Mouse (Mus musculus) common myeloid progenitor, adult 5-6 weeks (primary cell): ENCODE results near the gene Asf1a. TPM values are rescaled to one million over a fixed set of nuclear protein-coding genes. Genes with fewer than 3 reads are reported as not detected.
"Not testable (repeated sequence)": the region's sequence is repeated elsewhere in the genome, so short reads cannot be mapped to it uniquely, and the experiment has no call there.

ENCODE experiments used
- ATAC-seq: replicated peaks from 2 replicates; pipeline ENCODE4 v1.8.0; 2016; ENCODE audit warnings: low read depth, mild to moderate bottlenecking, moderate TSS enrichment, inconsistent platforms; ENCODE audit not compliant: poor library complexity, severe bottlenecking
- total RNA-seq: library from RNA; stranded (forward); fragments of 200-1000, 187-1606 nt; gene quantifications from 2 replicates; pipeline ENCODE4 v1.2.3, GENCODE M21; 2017

Asf1a gene
- total RNA-seq = 97.1 and 98.4 TPM in 2 replicates

DNA sequence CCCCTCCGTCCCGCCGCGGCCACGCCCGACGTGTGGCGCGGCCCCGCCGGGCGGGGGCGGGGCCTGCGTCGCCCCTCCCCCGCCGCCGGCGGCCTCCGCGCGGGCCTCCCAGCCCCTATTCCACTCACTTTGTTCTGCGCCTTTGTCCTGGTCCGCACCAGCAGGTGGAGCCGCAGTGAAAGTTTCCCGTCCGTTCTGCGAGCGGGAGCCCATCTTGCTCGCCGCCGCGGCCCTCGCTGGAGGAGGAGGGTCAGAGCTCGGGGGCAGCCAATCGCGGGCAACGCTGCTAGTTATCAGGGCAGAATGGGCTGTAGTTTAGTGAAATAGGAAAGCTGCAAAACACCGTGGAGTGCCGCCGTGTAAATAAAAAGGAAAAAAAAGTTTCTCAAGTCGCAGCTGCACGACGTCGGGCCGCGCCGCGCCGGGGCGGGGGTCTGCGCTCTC lies at the start of gene Asf1a:
Gene Asf1a (plus strand): TSS at position 81 of the 444 bp plus-strand sequence.
- peak; percentile 91 for ATAC-seq

DNA sequence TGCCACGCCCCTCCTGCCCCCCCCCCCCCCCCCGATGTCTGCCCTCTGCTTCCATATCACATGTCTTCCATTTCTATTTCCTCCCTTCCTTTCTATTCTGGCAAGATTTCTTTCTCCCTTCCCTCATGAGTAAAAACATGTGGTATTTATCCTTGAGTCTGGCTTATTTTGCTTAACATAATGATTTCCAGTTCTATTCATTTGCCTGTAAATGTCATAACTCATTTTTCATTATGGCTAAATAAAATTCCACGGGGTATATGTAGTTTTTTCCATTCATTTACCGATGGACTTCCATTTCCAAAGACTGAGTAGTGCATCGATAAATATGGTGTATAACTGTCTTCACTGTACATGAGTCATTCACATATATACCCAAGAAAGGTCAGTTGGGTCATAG lies 34.6 kb upstream of the Asf1a start:
- no peak for ATAC-seq

DNA sequence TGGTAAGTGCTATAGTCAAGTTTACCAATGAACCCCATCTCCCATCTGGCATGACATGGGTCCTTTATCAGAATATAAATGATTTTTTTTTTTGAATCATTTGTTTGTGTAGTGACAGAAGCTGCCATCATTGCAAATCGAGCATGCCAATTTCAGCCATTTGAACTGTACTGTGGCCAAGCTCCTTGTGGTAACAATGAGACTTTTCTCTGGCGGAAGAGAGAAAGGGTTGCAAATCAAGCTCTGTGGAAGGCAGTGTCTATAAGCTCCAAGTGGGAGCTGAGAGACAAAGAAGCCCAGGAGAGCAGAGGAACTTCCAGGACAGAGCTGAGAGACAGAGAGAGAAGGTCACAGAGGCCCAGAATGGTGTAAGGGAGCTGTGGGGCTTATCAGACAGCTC lies 31.0 kb upstream of the Asf1a start:
- ATAC-seq = no peak

DNA sequence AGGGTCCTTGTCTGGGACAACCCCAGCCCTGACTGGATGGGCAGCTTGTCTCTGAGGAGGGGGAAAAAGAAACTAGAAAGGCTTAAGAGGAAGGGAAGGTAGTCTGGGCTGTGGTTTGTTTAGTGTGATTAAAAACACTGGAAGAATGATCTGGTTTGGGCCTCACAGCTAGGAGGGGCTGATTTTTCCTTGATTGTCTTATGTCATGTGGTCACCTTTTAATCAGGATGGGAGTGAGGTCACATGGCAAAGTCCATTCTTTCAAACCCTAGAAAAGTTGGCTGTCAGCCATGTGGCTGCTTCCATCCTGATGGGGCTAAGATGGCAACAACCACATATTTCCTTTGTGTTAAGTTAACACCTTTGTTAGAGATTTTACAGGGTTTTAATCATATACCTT lies 28.0 kb upstream of the Asf1a start:
- no peak for ATAC-seq

DNA sequence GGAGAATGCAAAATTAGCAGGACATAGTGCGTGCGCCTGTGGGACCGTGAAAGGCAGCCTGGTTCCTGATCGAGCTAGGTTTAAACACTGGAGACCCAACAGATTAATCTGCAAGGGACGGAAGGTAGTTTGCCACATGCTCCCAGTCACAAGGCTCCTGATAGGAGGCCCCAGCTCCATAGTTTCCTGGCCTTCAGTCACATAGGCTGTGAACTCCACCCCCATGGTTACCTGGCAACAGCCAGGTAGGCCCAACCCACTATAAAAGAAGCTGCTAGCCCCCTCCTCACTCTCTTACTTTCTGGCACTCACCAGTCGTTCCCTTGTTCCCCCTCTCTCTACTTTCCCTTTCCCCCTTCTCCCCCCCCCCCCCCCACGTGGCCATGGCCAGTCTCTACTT lies 16.4 kb upstream of the Asf1a start:
- peak; percentile 16; the same call in 1 of the 2 replicates for ATAC-seq

DNA sequence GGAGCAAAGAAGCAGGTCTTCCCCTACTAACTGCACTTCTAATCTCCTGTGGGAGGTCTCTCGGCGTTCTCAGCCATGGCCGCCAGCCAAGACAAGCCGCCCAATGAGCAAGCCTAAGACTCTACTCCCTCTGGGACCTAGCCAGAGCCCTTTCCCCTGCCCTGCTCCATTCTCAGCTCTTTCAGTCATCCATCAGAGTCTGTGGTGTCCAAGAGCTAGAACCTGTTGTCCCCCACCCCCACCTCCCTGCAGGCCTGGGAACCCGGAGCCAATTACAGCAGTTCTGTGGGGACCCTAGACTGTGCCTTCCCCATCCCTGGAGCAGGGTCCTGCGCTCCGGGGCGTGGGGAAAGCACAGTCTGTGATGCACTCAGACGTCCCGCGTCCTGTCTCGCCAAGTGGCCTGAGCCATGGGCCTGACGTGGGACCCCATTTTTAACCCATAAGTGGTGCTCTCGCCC lies 15.9 kb upstream of the Asf1a start:
- peak; percentile 86 for ATAC-seq

DNA sequence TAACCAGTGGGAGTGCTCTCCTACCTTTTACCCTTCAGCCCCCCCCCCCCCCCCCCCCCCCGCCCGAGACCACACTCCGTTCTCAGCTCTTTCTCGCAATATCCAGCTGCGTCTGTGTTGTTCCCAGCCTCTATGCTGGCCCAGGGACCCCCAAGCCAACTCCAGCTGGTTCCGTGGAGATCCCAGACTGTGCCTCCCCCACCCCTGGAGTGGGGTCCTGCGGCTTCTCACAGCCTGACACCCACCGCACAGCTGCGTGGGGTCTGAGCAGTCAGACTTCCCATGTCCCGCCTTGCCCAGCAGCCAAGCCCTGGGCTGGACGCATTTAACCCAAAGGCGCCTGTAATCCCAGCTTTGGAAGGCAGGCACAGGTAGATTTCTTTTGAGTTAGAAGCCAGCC lies 15.5 kb upstream of the Asf1a start:
- no peak for ATAC-seq

DNA sequence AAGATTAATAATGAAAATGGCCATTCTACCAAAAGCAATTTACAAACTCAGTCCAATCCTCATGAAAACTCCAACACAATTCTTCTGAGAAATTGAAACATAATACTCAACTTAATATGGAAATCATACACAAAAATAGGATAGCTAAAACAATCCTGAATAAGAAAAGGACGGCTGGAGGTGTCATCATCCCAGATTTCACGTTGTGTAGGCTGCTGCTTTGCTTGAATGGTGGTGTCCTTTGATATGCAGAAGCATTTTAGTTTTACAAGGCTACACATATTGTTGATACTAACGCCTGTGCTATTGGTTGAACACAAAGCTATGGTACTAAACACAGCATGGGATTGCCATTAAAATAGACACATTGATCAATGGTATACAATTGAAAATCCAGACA lies 10.8 kb upstream of the Asf1a start:
- ATAC-seq = no peak

DNA sequence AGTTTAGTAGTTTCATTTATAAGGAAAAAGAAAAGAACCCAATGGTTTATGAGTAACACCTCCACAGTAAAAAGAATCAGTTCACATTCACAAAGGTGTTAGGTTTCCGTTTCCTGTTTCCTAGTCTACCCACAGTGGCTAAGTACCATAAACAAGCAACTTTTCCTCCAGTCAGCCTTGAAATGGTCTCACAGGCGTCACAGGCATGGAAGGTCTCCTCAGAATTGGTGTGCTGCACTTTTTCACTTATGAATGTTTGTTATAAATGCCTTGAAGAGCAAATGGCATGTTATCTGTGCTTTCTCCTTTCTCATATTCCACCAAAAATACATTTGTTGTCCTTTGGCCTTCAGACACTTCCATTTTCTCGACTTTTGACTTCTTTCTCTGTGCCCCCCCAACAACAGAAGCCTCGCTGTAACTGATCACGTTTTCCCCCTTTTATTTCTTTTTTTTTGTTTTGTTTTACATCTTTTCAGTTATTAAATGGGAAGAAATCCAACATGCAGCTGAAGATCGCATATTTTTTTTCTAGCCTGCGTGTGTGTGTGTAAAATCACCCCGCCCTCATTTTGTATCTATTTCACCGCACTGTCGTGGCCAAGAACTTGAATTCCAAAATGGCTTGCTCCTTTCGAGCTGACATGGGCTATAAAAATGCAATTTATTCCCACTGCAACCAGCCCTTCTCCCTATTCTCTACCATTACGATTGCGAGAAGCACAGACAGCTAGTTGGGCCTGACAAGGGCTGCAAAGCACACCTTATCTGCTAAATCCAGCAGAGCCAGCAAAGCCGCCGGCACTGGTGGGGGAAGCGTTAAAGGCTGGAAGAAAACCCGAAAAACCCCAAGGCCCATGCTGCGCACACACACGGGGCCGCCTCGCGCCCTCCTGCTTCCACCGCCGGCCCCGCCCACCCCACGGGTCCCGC lies 547 bp upstream of the Asf1a start:
- ATAC-seq = peak; percentile 71

DNA sequence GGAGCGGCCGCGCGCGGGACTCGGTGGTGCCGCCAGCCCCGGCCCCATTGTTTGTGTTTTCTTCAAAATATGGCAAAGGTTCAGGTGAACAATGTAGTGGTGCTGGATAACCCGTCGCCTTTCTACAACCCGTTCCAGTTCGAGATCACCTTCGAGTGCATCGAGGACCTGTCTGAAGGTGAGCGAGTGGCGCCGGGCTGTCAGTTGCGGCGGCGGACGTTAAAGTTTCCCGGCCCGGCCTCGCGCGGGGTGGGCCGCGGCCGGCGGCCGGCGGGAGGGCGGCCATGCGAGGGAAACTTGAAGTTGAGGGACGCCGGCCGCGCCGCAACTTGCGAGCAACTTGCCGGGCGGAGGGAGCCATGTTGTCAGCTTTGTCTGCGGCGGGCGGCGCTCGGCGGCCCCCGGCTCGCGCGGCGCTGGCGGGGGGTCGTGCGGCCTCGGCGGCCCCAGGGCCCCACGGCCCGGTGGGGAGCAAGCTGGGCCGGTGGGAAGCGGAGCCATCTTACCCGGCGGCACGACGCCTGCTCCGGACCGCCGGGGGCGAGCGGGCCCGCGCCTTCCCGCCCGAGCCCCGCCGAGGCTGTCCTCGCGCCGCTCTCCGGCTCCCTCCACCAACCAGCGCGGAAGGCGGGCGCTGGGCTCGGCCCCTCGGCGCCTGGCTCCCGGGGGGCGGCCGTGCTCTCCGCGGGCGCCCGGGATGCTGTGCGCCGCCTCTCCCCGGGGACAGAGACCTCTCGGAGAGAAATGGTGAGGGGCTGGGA lies 744 bp downstream of the Asf1a start:
- ATAC-seq = no peak

DNA sequence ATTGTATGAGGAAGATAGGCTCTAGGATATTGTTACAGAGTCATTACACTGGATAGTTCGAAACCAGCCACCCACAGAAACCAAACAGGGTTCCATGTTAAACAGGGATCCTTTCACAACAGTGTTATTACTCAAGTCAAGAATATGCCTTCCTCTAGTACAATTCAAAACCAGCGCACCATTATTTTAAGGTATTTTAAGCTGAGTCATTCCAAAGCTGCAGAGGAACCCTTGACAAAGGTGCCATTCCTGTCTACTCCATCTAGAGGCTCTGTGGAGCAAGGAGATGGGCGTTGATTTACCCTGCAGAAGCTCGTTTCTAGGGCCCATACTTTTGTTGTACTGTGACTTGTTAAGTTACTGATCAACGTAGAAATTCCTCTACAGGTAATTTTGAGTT lies 2.3 kb downstream of the Asf1a start:
- peak; percentile 43 for ATAC-seq

DNA sequence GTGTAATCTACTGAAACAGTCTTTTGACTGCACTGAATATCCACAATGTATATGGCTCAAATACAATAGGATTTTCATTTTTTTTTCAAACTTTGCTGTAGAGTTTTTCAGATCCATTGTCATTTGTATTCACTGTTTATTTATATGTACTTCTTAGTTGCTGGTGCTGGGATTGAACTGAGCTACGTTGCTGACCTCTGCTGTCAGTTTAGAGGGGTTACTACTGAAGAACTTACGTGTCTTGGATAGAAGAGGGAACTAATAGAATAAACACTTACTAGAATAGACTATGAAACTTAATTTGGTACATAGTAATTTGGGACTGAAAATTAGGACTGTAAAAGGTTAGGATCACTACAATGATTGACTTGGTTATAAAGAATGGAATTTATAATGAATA lies 8.8 kb downstream of the Asf1a start:
- peak; percentile 52 for ATAC-seq

DNA sequence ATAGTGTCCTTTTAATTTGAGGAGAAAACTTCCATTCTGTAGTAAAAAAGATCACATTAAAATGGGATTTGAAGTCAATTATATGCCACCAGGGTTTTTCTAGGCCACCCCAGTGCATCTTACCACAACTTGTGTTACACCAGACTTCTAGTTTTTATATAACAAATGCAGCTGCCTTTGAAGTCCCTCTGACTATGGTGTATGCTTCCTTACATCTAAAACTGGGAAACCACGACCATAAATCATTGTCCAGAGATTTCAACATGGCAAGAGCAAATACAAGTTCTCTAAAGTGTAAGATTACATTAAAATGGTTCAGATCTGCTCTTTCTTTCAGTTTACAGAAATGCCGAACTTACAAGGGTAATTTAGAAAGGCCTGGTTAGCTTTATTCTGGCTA lies 11.7 kb downstream of the Asf1a start:
- peak; percentile 64 for ATAC-seq

DNA sequence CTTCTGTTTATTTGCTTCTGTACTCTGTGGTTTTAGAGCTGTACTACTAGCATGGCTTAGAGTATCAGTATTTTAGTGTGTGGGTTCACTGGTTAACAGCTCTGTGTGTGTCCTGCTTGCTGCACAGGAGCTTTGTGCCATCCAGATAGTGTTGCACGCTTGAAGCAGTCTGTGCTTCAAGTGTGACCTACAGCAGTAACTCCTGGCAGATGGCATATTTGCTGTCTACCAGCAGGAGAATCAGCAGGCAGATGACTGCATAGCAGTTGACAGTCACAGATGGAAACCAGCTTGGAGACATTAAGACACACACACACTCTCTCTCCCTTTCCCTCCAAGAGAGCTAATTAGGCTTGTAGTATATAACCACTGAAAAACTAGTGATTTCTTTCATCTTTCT lies 15.6 kb downstream of the Asf1a start:
- no peak for ATAC-seq

DNA sequence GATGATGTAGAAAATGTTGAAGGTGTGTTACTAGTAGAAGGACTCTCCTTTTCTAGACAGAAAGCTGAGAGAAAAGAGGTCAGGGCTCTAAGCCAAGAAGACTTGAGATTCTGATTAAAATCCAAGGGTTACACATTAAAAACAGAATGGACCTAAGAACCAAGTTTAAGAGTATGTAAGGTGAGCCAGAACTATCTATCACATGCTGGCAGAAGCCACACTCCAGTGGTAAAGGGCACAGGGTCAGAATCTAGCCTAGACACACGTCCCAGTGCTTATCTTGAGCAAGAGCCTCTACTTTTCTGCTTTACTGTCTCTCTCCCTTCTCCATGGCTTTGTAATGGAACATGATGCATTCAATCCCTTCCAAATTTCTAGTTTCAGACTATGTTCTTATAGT lies 17.4 kb downstream of the Asf1a start:
- ATAC-seq = no peak

DNA sequence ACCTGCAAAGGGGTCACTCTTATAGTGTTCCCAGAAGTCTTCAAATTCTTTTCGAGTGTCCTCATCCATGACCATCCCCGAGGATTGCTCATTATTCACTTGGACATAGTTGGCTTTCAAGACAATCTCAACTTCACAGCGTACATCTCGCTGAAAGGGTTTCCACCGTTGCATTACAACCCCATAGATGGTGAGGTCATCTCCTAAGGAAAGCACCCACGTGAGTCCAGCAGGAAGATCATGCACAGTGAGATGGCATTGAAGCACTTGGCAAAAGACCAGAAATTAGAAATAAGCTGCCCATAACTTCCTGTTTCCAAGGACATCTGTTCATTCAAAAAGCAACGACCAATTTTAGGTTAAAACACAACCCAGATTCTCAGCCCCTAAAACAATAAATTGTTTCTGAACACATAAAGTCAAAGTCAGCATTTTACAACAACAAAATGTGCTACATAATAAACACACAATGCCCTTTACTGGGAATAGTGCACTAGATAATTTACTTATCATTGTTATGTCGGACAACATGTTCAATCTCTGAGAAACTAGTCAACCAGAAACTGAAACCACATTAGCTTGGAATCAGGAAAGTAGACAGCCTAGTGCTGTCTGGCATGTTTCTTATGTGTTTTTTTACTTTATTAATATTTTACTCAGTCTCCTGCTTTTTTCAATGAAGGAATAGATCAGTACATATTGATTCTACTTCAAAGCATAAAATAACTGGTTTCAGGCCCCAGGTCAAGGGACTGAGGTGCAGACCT lies 19.5 kb downstream of the Asf1a start:
- peak; percentile 89 for ATAC-seq

DNA sequence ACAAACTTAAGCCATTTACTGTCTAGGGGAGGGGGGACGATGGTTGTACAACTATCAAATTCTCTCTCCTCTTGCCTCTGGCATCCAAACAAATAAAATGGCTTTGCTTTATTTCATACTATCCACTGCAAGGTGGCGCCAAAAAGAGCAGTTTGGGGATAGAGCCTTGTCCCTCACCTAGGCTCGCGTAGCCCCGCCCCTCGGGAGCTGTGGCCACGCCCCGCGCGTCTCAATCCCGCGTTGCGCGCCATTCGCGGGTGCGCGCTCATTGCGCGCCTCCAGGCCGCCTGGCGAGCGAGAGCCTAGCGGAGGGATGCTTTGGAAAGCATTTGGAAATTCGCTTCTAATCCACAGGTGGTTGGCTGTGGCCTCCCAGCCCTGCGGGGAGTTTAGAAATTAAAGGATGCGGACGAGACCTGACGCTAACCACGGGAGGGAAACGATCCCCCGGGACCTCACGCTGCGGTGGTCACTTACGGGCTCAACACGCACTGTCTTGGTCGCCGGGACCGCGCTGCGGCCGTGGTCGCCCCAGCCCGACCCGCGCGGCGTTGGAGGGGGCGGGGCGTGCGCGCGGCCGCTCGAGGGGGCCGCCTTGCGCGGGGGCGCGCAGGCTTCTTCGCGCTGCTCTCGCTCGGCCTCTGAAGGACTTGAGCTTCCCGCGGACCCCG lies 32.8 kb downstream of the Asf1a start:
- ATAC-seq = peak; percentile 78

DNA sequence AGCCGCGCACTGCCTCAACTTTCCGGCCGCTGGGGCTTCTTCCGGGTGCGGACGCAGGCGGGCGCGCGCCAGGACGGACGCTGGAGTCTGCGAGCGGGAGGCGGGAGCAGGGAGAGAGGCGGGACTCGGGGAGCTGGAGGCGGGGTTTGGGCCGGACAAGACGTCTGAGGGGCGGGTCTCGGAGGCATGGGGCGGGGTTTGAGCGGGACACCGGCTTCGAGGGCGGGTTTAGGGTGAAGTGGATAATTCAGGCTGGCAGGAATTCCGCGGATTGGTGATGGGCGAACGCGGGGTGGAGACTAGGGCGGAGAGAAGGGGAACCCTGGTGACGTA lies 33.3 kb downstream of the Asf1a start:
- peak; percentile 94 for ATAC-seq

DNA sequence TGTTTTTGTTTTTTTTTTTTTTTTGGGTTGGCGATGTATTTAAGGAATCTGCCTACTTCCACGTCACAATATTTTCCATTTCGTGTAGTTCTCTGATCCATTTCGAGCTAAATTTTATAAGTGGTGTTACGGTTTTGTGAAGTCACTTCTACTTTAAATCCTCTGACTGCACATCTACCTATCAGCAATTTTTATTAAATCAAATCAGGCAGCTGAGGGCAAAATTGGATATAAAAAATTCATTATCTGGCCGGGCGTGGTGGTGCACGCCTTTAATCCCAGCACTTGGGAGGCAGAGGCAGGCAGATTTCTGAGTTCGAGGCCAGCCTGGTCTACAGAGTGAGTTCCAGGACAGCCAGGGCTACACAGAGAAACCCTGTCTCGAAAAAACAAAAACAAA lies 33.8 kb downstream of the Asf1a start, which contains the start of gene Mcm9:
Gene Mcm9 (minus strand): TSS at position 101 of the 400 bp plus-strand sequence.
- not testable (repeated sequence) for ATAC-seq

DNA sequence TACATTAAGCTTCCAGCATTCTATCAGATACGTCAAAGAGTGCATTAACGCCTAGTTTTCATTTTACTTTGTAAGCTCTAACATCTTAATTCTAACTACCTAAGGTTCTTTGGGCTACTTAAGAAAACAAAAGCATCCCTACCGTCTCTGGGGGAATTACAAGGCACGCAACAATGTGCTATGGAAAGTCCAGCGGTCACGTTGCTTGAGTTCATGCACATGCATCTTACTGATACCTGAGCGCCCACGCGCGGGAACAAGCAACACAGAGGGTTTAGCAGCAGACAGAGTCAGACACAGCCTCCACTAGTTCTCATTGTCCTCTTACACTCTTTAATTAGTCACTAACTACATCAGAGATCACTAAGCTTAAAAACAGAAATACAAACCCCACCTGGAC lies 37.6 kb downstream of the Asf1a start:
- ATAC-seq = no peak
